Mouse (Mus musculus): ENCODE results near the gene Ciz1.

- TF ChIP-seq CTCF (IDR thresholded peaks at IDR 0.05; ENCODE audit: borderline replicate concordance, insufficient read depth, low read depth, low read length) (no peak), POLR2A (IDR thresholded peaks at IDR 0.05; ENCODE audit: borderline replicate concordance, insufficient read depth, low read length) (no peak)
Measured at GRCm38 (mm10) chr2:32426141-32426540, 74.0 kb downstream of the Ciz1 start.
